Mouse (Mus musculus): Measurements from ENCODE around the gene Rab5a.

Gene Rab5a

GRCm38 (mm10) chr17:53543591-53544324, 64.7 kb downstream of the Rab5a start:
- DNase-seq: peak; percentile 65

- no peak for DNase-seq
Measured at GRCm38 (mm10) chr17:53551306-53552299, 72.6 kb downstream of the Rab5a start.

GRCm38 (mm10) chr17:53554088-53554487, 75.1 kb downstream of the Rab5a start:
- no peak for DNase-seq

GRCm38 (mm10) chr17:53554813-53555212, 75.8 kb downstream of the Rab5a start:
- no peak for DNase-seq

All from lung, postnatal 36 days (tissue).